Mouse (Mus musculus) Patski (cell line): ENCODE measurements around the gene Rrnad1. TPM values are rescaled to one million over a fixed set of nuclear protein-coding genes. Genes with fewer than 3 reads are reported as not detected.
"Not testable (repeated sequence)": the region's sequence is repeated elsewhere in the genome, so short reads cannot be mapped to it uniquely, and the experiment has no call there.

Source experiments
- ATAC-seq: fragments of 100-300 bp; one replicate; pipeline ENCODE4 v1.8.0; 2021
- CTCF ChIA-PET: fragments of 350-600 bp; sonication (Branson Sonifier 250); formaldehyde crosslinking; loops from one replicate; lab custom pipeline; 2022; ENCODE audit warnings: inconsistent platforms; lab: Charles Lee
- POLR2A ChIA-PET: fragments of 350-600 bp; sonication (Branson Sonifier 250); formaldehyde crosslinking; loops from one replicate; lab custom pipeline; 2022; ENCODE audit warnings: antibody characterized with exemption, inconsistent platforms; lab: Charles Lee
- DNase-seq: peaks from one replicate; pipeline ENCODE4 v3.0.0-alpha.2; 2011; ENCODE audit warnings: low read depth, low spot score
- H3K27me3 ChIP-seq: fragments of 371-371 bp; one replicate; pipeline ENCODE4 v1.5.1; 2021
- CTCF ChIP-seq: fragments of 100-300 bp; IDR thresholded peaks from one replicate; pipeline ENCODE4 v1.5.1; 2021
- in situ Hi-C: fragments of 300-500 bp; cut with MboI; formaldehyde crosslinking; loops from 3 replicates; pipeline ENCODE4 v1.11.1; 2018; ENCODE audit warnings: low pct_unique_long_range_greater_than_20kb, mixed read lengths
- polyA plus RNA-seq: library from polyadenylated mRNA; unstranded; gene quantifications from one replicate; pipeline ENCODE4 v1.2.3, GENCODE M21; 2021

The Rrnad1 gene
- polyA plus RNA-seq, 1 experiment from 2014 or later = 24.6 TPM

DNA sequence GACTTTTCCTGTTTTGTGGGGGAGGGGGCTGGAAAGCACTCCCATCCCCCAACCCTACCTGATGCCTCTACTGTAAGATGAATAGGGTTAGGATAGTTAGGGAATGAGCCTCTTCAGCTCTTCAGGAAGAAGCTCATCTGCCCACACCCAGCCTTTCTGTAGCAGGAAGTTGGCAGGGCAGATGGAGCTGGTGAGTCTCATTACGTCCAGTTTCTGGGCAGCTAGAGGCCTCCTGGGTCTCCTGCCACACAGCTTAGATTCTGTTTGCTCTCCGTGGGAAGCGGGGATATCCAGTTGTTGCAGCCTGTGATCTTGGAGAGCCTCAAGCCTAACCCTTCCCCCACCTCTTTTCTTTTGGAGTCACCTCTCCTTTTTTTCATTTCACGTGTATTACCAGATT lies 20.6 kb downstream of the Rrnad1 start:
- in situ Hi-C loops = no loop called here
- ATAC-seq (no peak), DNase-seq (no peak)
- ChIA-PET POLR2A (interaction anchor here (1.0 to 4.1 kb wide), 5 partner anchors 9 to 26 kb away, joined by 3 to 18 read pairs (median 4); partner anchors contain the start of genes Mrpl24 and Prcc), CTCF (interaction anchor here (0.8 to 2.8 kb wide), 7 partner anchors 10 to 139 kb away, joined by 3 to 14 read pairs (median 5); partner anchors contain the start of genes Mrpl24 and Prcc)
- H3K27me3 ChIP-seq = no peaks in the 10 kb centered on the region
- TF ChIP-seq CTCF = no peak

DNA sequence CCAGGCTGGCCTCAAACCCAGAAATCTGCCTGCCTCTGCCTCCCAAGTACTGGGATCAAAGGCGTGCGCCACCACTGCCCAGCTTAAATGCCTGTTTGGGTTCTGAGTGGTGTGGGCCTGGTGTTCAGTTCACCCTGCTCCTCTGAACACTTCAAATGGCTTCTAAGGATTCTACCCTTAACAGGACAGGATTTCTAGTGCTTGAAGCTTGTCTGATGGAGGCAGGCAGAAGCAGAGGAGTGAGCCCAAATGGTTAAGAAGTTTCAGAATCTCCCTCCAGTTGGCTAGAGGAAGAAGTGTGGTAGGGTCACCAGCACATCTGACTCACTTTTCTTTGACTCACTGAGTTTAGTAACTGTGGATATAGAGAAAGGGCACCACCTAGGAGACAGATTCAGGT lies 21.1 kb downstream of the Rrnad1 start:
- POLR2A ChIA-PET = interaction anchor here (1.0 to 4.1 kb wide), 4 partner anchors 10 to 24 kb away, joined by 3 to 18 read pairs (median 5); partner anchors contain the start of genes Mrpl24 and Prcc
- ATAC-seq (no peak), DNase-seq (no peak)
- no peak for TF ChIP-seq CTCF
- in situ Hi-C loops = no loop called here
- H3K27me3 ChIP-seq = no peaks in the 10 kb centered on the region
- CTCF ChIA-PET = interaction anchor here (0.8 to 2.8 kb wide), 7 partner anchors 11 to 139 kb away, joined by 3 to 14 read pairs (median 5); partner anchors contain the start of genes Mrpl24 and Prcc

DNA sequence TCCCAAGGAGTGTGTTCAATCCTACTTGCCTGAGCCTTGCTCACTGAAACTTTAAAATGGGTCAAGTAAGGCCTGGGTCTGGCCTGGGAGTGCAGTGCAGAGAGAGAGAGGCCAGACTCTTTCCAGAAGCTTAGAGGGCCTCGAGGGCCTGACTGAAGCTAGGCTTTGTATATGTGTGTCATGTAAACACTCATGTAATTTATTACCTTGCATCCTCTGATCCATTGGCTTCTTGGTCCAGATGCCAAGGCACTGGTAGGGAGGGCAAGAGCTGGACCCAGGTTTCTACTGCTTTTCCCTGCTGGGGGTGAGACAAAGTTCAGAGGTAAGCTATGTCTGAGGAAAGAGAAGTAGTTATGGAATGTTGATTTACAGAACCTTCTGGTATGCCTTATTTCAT lies 22.6 kb downstream of the Rrnad1 start:
- no peak for TF ChIP-seq CTCF
- H3K27me3 ChIP-seq = no peaks in the 10 kb centered on the region
- POLR2A ChIA-PET = interaction anchor here (1.2 to 4.1 kb wide), 3 partner anchors 8 to 23 kb away, joined by 3 to 18 read pairs (median 3); partner anchors contain the start of gene Prcc
- ATAC-seq (no peak), DNase-seq (no peak)
- in situ Hi-C loops = no loop called here
- CTCF ChIA-PET = interaction anchor here (0.7 to 2.8 kb wide), 5 partner anchors 12 to 79 kb away, joined by 3 to 14 read pairs (median 3); partner anchors contain the start of genes Mrpl24, Nes and Prcc

DNA sequence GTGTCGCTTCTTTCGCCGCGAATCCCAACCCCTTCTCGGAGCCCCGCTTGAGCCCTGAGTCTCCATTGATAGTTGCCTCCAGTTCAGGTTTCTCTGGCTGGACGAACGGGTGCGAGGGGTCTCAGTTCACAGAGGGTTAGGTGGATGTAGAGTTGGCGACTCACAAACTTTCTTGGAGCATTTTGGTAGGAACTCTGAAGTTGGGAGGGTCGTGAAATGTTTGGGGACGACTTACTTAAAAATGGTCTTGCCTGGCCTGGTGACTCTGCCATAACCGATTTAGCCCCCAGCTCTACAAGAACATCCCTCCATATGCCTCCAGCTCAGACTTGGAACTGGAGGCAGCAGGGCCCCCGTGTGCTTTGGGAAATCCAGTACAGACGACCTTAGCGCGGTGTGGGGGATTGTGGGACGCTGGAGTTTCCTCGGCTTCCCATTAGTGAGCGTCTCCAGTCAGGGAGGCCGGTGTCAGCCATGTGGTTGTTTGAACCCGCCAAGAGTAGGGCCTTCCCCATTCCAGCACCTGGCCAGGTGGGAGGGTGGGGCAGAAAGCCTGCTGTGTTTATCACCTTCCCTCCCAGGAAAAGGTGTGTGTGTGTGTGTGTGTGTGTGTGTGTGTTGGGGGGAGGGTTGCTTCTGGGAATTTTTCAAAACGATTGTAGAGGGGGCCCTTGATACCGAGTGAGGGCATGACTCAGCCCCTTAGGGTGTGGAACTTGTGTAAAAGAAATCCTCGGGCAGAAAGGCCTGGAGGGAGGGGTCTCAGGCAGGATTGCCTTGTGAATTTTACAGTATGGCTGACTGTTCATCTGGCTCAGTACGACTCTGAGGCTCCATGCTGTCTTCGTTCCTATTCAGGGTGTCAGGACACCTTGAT lies 23.3 kb downstream of the Rrnad1 start:
- in situ Hi-C loops = no loop called here
- CTCF ChIA-PET = interaction anchor here (0.7 to 2.8 kb wide), 7 partner anchors 10 to 80 kb away, joined by 3 to 14 read pairs (median 3); partner anchors contain the start of genes Mrpl24, Nes and Prcc
- H3K27me3 ChIP-seq = no peaks in the 10 kb centered on the region
- TF ChIP-seq CTCF = no peak
- DNase-seq = no peak
- no peak for ATAC-seq
- POLR2A ChIA-PET = interaction anchor here (1.0 to 4.1 kb wide), 5 partner anchors 9 to 22 kb away, joined by 3 to 18 read pairs (median 5); partner anchors contain the start of genes Isg20l2, Mrpl24 and Prcc

DNA sequence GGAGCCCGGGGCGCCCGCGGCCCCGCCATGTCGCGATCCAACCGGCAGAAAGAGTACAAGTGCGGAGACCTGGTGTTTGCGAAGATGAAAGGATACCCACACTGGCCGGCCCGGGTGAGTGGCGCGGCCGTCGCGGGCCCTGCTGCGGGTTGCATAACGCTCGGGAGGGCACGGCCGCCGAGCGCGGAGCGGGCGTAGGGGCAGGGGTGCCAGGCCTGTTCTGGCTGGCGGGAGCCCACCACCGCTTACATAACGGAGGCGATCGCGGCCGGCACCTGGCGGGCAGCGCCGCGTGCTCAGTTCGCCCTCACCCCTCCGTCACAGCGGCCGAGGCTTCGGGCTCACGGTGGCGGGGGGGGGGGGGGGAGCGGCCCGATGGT lies 23.9 kb downstream of the Rrnad1 start:
- in situ Hi-C loops = no loop called here
- no peaks in the 10 kb centered on the region for H3K27me3 ChIP-seq
- no peak for DNase-seq
- ChIA-PET POLR2A (interaction anchor here (1.0 to 4.1 kb wide), 5 partner anchors 13 to 23 kb away, joined by 4 to 18 read pairs (median 5); partner anchors contain the start of genes Isg20l2, Mrpl24 and Prcc), CTCF (interaction anchor here (0.7 to 1.3 kb wide), 2 partner anchors 11 to 80 kb away, joined by 3 read pairs; no protein-coding TSS in a partner anchor)
- peak; percentile 4 for ATAC-seq
- TF ChIP-seq CTCF = no peak

DNA sequence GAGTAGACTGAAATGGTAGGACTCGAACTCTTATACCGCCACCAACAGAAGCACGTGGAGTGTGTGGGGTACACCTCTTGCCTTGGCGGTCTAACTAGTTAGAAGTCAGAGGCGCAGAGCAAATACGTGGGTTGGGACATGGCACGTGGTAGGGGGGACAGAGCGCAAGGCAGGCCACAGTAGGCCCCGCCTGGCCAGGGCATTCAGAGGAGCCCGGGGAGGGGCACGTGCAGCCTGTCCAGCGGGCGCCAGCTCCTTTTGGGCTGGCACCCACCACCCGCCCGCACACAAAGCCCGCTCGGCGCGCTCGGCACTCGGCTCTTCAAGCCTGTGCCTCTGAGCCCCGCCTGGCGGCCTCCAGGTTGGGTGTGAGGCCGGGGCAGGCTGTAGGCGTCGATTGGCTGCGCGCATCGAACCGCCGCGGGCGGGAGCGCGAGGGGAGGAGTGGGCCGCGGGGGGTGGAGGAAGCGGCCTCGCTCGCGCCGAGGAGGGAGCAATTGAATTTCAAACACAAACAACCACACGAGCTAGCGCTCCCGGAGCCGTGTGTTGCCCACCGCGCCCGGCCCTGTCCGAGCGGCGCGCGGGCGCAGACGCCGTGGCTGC lies 24.5 kb downstream of the Rrnad1 start, which contains the start of gene Hdgf:
Gene Hdgf, plus strand, starts transcription at position 442 of the 606 bp plus-strand sequence.
- DNase-seq (peak; percentile 88), ATAC-seq (peak; percentile 65)
- TF ChIP-seq CTCF = no peak
- CTCF ChIA-PET = interaction anchor here (0.6 to 1.4 kb wide), 3 partner anchors 11 to 65 kb away, joined by 3 to 5 read pairs (median 3); partner anchors contain the start of gene Nes
- H3K27me3 ChIP-seq = no peaks in the 10 kb centered on the region
- in situ Hi-C loops = no loop called here
- POLR2A ChIA-PET = interaction anchor here (0.8 to 2.1 kb wide), 7 partner anchors 8 to 24 kb away, joined by 3 to 6 read pairs (median 5); partner anchors contain the start of genes Isg20l2 and Prcc

DNA sequence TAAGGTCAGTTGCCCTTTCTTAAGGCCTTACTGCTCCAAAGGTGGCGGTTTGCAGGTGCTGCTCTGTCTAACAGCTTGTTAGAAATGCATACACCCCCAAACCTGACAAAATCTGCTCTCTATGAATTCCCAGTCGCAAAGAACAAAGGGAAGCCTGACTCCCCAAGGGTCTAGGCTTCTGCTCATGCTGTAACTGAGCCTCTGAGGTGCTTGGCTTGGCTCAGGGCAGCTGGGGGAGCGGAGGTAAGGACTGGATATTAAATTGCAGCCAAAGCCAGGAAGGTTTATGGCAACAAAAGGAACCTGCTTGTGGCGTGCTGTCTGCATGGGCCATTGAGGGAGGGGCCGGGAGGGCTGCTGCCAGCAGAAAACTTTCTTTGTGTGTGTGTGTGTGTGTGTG lies 26.7 kb downstream of the Rrnad1 start:
- ATAC-seq (no peak), DNase-seq (no peak)

DNA sequence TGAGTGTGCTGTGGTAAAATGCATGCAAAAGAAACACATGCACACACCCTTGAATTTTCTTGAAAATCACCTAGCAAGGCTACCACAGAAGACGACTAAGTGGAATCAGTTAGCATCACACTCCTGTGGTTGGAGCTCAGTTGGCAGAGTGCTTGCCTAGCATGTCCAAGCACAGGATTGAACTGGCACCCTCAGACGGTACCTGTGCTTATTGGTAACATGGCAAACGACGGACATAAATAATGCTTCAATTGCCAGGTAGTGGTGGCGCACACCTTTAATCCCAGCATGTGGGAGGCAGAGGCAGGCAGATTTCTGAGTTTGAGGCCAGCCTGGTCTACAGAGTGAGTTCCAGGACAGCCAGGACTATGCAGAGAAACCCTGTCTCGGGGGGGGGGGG lies 28.6 kb downstream of the Rrnad1 start:
- in situ Hi-C loops, DNase-seq, H3K27me3 ChIP-seq, POLR2A ChIA-PET, ATAC-seq, CTCF ChIA-PET: not testable (repeated sequence)

More for the DNA sequence above, 26.7 kb downstream of the Rrnad1 start:
- POLR2A ChIA-PET = no interaction called here
- H3K27me3 ChIP-seq = no peaks in the 10 kb centered on the region
- no peak for TF ChIP-seq CTCF
- CTCF ChIA-PET = no interaction called here
- in situ Hi-C loops = no loop called here

DNA sequence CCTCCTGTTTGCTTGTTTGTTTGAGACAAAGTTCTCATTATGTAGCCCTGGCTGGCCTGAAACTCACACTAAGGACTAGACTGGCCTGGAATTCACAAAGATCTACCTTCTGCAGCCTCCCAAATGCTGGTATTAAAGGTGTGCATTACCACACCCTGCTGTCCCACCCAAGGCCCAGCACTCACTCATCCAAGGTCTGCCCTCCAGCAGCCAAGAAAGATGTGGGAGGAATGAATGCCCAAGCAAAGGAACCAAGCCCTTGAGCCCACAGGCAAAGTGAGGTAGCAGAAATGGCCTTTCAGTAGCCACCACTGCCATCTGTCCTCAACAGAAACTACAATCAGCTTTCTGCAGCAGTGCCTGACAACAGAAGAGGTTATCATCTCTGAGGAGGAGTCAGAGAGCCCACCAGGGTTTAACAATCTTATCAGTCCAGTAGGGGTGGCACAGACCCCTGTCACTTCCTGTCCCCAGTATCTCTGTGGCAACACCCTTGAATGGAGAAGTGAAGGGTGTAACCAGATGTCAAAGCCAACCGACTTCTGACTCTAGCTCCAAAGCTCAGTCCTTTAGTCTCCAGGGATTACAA lies 29.4 kb downstream of the Rrnad1 start:
- POLR2A ChIA-PET = no interaction called here
- H3K27me3 ChIP-seq = no peaks in the 10 kb centered on the region
- DNase-seq (no peak), ATAC-seq (no peak)
- CTCF ChIA-PET = no interaction called here
- no peak for TF ChIP-seq CTCF
- in situ Hi-C loops = no loop called here

DNA sequence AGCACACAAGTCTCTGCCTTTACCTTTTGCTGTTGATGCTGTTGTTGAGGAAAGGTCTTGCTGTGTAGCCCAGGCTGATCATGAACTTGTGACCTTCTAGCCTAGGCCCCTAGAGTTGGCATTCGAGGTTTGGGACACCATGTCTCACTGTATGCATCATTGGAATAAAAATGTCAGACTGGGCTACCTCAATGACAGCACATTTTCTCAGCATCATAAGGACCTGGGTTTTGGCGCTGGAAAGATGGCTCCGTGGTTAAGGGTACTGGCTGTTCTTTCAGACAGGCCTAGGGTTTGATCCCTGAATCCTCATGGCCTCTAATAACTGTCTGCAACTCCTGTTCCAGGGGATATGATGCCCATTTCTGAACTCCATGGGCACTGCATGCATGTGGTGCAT lies 30.7 kb downstream of the Rrnad1 start:
- ChIA-PET CTCF (no interaction called here), POLR2A (no interaction called here)
- DNase-seq = no peak
- no peak for ATAC-seq
- in situ Hi-C loops = no loop called here
- TF ChIP-seq CTCF = no peak
- H3K27me3 ChIP-seq = no peaks in the 10 kb centered on the region
